Mouse (Mus musculus) monocyte, adult 2 months (primary cell): ENCODE results near the gene Eno3.

Source experiments
- DNase-seq, 2 experiments: peaks; one replicate each; pipeline ENCODE4 v3.0.0; 2022; ENCODE audit warnings: low spot score in 2 of 2, low read depth in 1 of 2

The Eno3 gene

GRCm38 (mm10) chr11:70679361-70679760, 22.4 kb downstream of the Eno3 start:
- no peak for DNase-seq

- DNase-seq: peak in 1 of 2 experiments; percentile 73
These were observed 22.9 kb downstream of the Eno3 start for GRCm38 (mm10) chr11:70679894-70680293.

GRCm38 (mm10) chr11:70681170-70681569, 24.2 kb downstream of the Eno3 start:
- no peak for DNase-seq

DNA sequence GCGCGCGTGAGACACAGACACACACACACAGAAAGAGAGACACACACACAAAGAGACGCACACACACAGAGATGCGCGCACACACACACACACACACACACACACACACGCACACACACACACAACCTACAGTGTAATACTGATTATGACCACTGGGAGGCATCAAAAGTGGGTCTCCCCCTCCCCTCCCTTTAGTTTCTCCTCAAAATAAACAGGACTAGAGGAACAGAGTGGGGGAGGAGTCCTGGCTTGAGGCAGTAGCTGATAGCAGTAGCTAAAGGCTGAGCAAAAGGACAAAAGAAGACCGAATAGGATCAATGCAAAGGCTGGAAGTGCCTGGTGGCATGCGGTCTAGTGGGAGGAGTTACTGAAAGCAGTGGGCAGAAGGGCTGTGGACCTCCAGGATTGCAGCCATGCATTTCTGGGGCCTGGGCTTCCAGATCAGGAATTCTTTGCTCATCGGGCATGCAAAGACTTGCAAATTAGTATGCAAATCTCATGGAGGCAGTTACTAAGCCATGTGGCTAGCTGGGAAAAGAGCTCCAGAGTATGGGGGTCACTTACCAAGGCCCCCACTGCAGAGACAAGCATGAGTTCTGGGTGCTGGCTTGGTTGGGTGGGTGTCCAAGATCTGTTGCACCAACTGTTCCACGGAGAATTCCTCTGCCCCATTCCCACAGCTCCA, 25.0 kb downstream of the Eno3 start:
- DNase-seq: no peak

DNA sequence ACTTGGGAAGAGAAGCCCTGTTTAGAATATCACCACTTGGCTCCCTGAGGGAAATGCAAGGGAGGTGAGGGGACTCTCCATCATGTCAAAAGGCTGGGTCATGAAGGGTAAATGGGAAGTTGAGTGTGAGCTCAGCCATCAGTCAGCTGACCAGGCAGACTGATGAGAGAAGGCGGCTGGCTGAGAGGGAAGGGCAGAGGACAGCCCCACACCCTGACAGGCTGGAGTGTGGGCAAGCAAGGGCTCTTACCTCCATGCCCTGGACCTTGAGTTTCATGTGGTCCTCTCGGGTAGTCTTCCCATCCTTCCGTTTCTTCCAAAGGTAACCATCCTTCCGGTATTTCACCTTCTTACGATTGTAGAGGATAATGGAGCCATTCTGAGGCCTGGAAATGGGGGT, 26.6 kb downstream of the Eno3 start:
- DNase-seq: peak in 1 of 2 experiments; percentile 20

DNA sequence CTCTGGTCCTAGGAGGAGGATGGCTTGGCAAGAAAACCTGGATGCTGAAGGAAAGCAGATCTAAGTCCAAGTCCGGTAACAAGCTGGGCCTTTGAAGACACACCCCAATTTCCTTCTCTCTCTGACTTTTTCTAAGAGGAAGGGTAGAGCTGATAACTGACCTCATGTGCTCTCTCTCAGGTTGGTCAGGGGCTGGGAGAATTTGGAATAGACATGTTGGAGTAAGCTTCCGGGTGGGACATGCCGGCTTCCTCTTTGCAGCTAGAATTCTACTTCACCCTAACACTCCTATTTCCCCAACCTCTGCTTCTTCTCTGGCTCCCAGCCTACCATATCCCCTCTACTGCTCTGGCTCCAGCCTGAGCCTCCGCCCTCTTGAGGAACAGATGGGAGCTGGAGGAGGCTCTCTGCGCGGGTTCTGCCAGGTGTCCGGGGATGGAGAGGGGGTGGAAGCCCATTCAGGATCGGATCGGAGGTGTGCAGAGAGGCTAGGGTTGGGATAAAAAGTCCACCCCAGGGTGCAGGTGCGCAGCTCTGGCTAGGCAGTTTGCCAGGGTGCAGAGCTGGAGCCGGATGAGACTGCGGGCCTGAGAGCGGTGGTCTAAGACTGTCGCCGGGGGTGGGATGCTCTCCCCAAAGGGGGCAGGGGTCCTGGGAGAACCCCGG, 30.0 kb downstream of the Eno3 start:
- no peak for DNase-seq

GRCm38 (mm10) chr11:70687601-70688199, 30.7 kb downstream of the Eno3 start, which contains the start of gene Camta2:
TSS of gene Camta2 (minus strand) at chr11:70688105.
- DNase-seq: peak in 1 of 2 experiments; percentile 65

DNA sequence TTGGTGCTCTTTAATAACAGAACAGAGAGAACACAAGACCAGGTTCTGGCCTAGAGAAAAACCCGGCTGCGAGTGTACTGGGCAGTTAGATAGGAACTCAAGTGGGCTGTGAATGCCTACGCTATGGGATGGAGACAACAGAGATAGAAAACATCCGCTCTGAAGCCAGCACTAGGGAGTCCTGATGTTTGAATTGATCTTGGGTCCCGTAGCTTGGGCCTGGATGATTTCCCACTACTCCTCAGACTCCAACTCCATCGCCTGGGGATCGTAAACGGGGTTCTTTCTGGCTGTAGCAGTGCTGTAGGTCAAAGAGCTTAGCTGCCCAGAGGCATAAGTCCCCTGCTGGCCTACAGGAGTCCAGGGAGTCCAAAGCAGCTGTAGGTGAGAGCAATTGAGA, 31.4 kb downstream of the Eno3 start:
- no peak for DNase-seq

DNA sequence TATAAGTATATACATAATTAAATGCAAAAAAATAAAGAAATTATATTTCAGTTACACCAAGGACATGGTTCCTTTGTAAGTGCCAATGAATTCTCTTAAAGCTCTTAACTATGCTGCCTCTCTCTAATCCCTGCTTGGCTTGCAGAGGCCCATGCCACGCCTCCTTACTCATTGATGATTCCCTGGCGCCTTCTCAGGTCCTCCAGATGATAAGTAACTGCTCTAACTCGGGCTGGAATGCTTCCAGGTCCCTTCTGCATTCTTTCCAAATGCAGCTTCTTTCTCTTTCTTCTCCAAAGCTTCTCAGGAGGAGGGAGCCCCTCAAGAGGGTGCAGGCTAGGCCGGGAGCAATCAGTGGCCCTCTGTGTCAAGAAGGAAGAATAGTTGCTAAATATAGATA, 32.6 kb downstream of the Eno3 start:
- DNase-seq: no peak

DNA sequence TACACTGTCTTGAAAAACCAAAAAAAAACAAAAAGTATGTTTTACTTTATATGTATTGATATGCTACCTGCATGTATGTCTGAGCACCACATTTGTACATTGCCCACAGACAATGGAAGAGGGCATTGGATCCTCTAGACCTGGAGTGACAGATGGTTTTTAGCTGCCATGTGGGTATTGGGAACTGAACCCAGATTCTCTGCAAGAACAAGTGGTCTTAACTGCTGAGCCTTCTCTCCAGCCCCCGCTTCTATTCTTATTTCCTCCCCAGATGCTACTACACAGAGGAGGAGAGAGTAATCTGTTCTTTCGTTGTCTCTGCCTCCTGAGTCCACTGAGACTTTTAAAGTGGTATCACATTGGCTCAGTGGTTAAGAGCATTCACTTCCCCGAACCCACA, 36.5 kb downstream of the Eno3 start:
- no peak for DNase-seq

GRCm38 (mm10) chr11:70697376-70697775, 40.4 kb downstream of the Eno3 start:
- no peak for DNase-seq

GRCm38 (mm10) chr11:70699051-70699450, 42.0 kb downstream of the Eno3 start:
- DNase-seq: no peak

DNA sequence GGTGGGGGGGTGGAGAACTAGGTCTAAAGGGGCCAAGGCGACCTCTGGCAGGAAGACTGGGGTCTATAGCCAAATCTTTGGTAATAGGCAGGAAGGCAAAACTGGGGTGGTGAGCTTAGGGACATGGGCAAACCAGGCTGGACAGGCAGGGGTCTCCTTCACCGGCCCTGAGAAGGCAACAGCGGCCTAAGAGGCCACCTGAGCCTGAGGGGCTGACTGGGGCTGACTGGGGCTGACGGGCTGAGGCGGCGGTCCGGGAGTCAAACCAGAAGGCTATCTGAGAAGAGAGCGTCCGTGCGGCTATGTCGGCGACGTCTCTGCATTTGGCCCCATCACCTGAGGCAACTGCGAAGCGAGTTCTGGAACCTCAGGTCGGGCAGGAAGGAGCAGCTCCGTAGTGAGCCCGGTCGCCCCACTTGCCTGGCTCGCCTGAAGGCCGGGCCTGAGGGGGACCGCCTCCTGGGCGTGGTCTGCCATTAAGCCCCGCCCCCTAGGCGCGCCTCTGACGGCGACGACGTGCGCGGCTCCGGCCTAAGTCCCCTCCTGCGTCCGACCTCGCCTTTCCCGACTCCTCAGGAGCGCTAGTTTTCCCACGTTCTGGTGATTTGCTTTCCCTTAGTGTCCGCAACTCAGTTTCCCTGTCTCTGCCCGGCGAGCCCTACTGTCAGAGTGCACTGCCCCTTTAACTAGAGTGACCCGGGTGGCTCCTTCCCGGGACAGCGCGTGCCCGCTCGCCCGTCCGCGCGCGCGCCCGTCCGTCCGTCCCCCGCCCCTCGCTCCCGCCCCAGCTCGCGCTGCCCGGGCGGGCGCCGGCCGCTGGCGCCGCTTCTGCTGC, 42.9 kb downstream of the Eno3 start, which contains the start of the genes Inca1 and Kif1c:
TSS of gene Inca1 (minus strand) at position 434 of the 835 bp plus-strand sequence.
TSS of gene Kif1c (plus strand) at position 827 of the 835 bp plus-strand sequence.
- peak; percentile 75 to 92 for DNase-seq

DNA sequence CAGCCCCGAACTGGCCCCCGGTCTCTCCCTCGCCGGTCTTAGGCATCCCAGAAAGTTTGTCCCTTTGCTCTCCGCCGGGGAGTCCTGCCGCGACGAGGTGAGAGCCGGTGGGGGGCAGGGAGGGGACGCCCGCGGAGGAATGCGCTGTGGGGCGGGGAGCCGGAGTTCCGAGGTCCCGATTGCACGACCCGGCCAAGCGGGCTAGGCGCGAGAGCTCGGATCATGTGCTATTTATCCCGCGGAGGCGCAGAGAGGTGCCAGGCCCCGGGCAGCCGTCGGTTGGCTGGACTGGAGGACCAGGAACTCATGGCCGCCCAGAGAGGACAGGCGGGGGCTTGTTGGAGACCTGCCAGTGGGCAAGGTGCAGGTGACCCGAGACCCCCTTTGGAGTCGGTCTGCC, 43.6 kb downstream of the Eno3 start:
- DNase-seq: peak in 1 of 2 experiments; percentile 40

GRCm38 (mm10) chr11:70701221-70701955, 44.4 kb downstream of the Eno3 start:
- DNase-seq: no peak

GRCm38 (mm10) chr11:70701984-70702733, 45.2 kb downstream of the Eno3 start:
- DNase-seq: no peak

- DNase-seq: no peak
These were observed 45.8 kb downstream of the Eno3 start for GRCm38 (mm10) chr11:70702781-70703180.

DNA sequence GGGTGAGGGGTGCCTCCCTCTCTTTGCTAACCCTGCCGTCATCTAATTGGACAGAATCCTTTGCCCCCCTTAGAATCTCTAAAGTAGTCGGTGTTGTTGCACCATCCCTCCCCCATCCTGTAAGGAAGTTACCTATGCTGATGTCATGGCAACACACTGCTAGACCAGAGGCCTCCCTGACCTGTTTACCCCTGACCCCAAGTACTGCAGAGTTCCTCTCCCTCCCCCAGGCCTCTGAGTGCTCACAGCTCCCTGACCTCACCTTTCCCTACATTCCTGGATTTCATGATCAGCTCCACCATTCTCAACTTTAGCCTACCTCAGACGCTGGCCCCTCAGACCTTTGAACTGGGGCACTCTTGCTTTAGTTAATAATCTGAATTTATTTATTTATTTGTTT, 49.1 kb downstream of the Eno3 start:
- DNase-seq: no peak

DNA sequence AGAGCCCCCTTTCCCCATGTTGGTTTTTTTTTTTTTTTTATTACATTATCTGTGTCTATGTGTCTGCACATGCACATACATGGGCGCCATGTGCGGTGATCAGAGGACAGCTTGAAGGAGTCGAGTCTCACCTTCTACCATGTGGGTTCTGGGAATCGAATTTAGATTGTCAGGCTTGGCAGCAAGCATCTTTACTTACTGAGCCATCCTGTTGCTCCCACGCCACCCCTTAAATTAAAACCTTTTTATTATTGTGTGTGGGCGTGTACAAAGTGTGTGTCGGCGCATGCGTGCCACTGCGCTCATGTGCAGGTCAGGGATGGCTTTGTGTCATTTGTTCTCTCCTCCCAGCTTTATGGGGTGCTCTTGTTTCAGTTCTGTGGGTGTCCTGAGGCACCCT, 54.0 kb downstream of the Eno3 start:
- DNase-seq: no peak
